Mouse (Mus musculus) midbrain, embryonic 14.5 days (tissue): ENCODE data around the gene Smurf1. TPM values are rescaled to one million over a fixed set of nuclear protein-coding genes. Genes with fewer than 3 reads are reported as not detected.

Experiments
- ATAC-seq: fragments of 200-750 bp; cut with Nextera tagmentation; 2 replicates; pipeline ENCODE4 v1.8.0; 2017; ENCODE audit warnings: moderate number of reproducible peaks, moderate library complexity; ENCODE audit not compliant: low FRiP score, low TSS enrichment
- DNase-seq: peaks from one replicate; pipeline ENCODE4 v3.0.0-alpha.2; 2015
- H3K27ac ChIP-seq: fragments of 300-500 bp; sonication (generic); replicated peaks from 2 replicates; pipeline ENCODE4 v1.5.1; 2014; ENCODE audit warnings: mild to moderate bottlenecking, low read depth, low read length, moderate library complexity
- H3K27me3 ChIP-seq: fragments of 300-500 bp; sonication (generic); 2 replicates; pipeline ENCODE4 v1.6.1; 2014; ENCODE audit warnings: low read length, control low read depth, mixed read lengths; ENCODE audit not compliant: control insufficient read depth, insufficient read depth
- H3K36me3 ChIP-seq: fragments of 300-500 bp; sonication (generic); 2 replicates; pipeline ENCODE4 v1.6.1; 2014; ENCODE audit warnings: low read length, control low read depth; ENCODE audit not compliant: control insufficient read depth, insufficient read depth
- H3K4me1 ChIP-seq: fragments of 300-500 bp; sonication (generic); 2 replicates; pipeline ENCODE4 v1.6.1; 2014; ENCODE audit warnings: mild to moderate bottlenecking, antibody characterized with exemption, low read length, control low read depth; ENCODE audit not compliant: control insufficient read depth, insufficient read depth
- H3K4me2 ChIP-seq: fragments of 300-500 bp; sonication (generic); 2 replicates; pipeline ENCODE4 v1.6.1; 2014; ENCODE audit warnings: mild to moderate bottlenecking, low read length, moderate library complexity
- H3K4me3 ChIP-seq: fragments of 300-500 bp; sonication (generic); replicated peaks from 2 replicates; pipeline ENCODE4 v1.5.1; 2014; ENCODE audit warnings: low read depth, low read length
- H3K9ac ChIP-seq: fragments of 300-500 bp; sonication (generic); replicated peaks from 2 replicates; pipeline ENCODE4 v1.6.1; 2014; ENCODE audit warnings: mild to moderate bottlenecking, low read length, moderate library complexity
- H3K9me3 ChIP-seq: fragments of 300-500 bp; sonication (generic); 2 replicates; pipeline ENCODE4 v1.6.1; 2016; ENCODE audit warnings: low read length, control low read depth, mixed read lengths; ENCODE audit not compliant: control insufficient read depth
- WGBS: fragments of 180-500 bp; shearing (Covaris S2); extraction: QIAGEN DNeasy Blood & Tissue Kit; methylation state at CpG from one replicate; pipeline ENCODE4 v1.1.7; 2014; 5-methylcytosine and 5-hydroxymethylcytosine counted together
- polyA plus RNA-seq: library from polyadenylated mRNA; unstranded; fragments of >200 nt; fragmentation: Nextera tagmentation; extraction: Ambion mirVana; gene quantifications from 2 replicates; pipeline ENCODE4 v1.2.1, GENCODE M21; 2014

The Smurf1 gene
- polyA plus RNA-seq, 1 experiment from 2014 or later = 44.9 TPM

- H3K4me2 ChIP-seq = no peak overlapping the region
- H3K9ac ChIP-seq = no peak overlapping the region
- H3K27me3 ChIP-seq = no peaks in the 10 kb centered on the region
- 94% methylated on average over 8 of the region's 8 CpGs for WGBS
- ATAC-seq (no peak), DNase-seq (no peak)
- no peaks in the 10 kb centered on the region for H3K9me3 ChIP-seq
- H3K4me1 ChIP-seq = no peaks in the 10 kb centered on the region
- H3K27ac ChIP-seq = no peak overlapping the region
- H3K36me3 ChIP-seq = peaks cover 52% of the 10 kb centered on the region
- H3K4me3 ChIP-seq = no peak overlapping the region
These were observed 104.7 kb downstream of the Smurf1 start for GRCm38 (mm10) chr5:144860913-144861312.

- peaks cover 63% of the 10 kb centered on the region for H3K36me3 ChIP-seq
- no peak overlapping the region for H3K27ac ChIP-seq
- DNase-seq (no peak), ATAC-seq (no peak)
- no peak overlapping the region for H3K4me3 ChIP-seq
- H3K4me2 ChIP-seq = no peak overlapping the region
- WGBS = 95% methylated on average over 9 of the region's 9 CpGs
- H3K27me3 ChIP-seq = no peaks in the 10 kb centered on the region
- no peak overlapping the region for H3K9ac ChIP-seq
- H3K4me1 ChIP-seq = no peaks in the 10 kb centered on the region
- no peaks in the 10 kb centered on the region for H3K9me3 ChIP-seq
These were observed 106.4 kb downstream of the Smurf1 start for GRCm38 (mm10) chr5:144859284-144859683.

GRCm38 (mm10) chr5:144858527-144858926 is 107.1 kb downstream of the Smurf1 start:
- DNase-seq (no peak), ATAC-seq (no peak)
- 95% methylated on average over 15 of the region's 15 CpGs for WGBS
- Histone ChIP-seq H3K4me1 (no peaks in the 10 kb centered on the region), H3K9ac (no peak overlapping the region), H3K4me2 (no peak overlapping the region), H3K27me3 (no peaks in the 10 kb centered on the region), H3K4me3 (no peak overlapping the region), H3K27ac (no peak overlapping the region), H3K9me3 (no peaks in the 10 kb centered on the region), H3K36me3 (peaks cover 70% of the 10 kb centered on the region)

- no peak overlapping the region for H3K4me3 ChIP-seq
- H3K9ac ChIP-seq = no peak overlapping the region
- H3K27ac ChIP-seq = no peak overlapping the region
- WGBS = 80% methylated on average over 6 of the region's 6 CpGs
- DNase-seq (no peak), ATAC-seq (no peak)
- H3K27me3 ChIP-seq = no peaks in the 10 kb centered on the region
- no peaks in the 10 kb centered on the region for H3K9me3 ChIP-seq
- no peak overlapping the region for H3K4me2 ChIP-seq
- H3K36me3 ChIP-seq = peaks cover 91% of the 10 kb centered on the region
- H3K4me1 ChIP-seq = no peaks in the 10 kb centered on the region
These were observed 109.7 kb downstream of the Smurf1 start for GRCm38 (mm10) chr5:144855936-144856335.

- Histone ChIP-seq H3K27me3 (no peaks in the 10 kb centered on the region), H3K4me3 (no peak overlapping the region), H3K27ac (no peak overlapping the region), H3K9ac (no peak overlapping the region), H3K4me1 (no peaks in the 10 kb centered on the region), H3K9me3 (no peaks in the 10 kb centered on the region), H3K4me2 (no peak overlapping the region), H3K36me3 (peaks cover 92% of the 10 kb centered on the region)
- WGBS = 90% methylated on average over 5 of the region's 5 CpGs
- ATAC-seq (no peak), DNase-seq (no peak)
These were observed 111.7 kb downstream of the Smurf1 start for GRCm38 (mm10) chr5:144853931-144854330.

GRCm38 (mm10) chr5:144851820-144852219 is 113.8 kb downstream of the Smurf1 start:
- no peaks in the 10 kb centered on the region for H3K9me3 ChIP-seq
- ATAC-seq = no peak

GRCm38 (mm10) chr5:144849932-144850331 is 115.7 kb downstream of the Smurf1 start:
- no peak overlapping the region for H3K27ac ChIP-seq
- ATAC-seq (no peak), DNase-seq (no peak)
- H3K9me3 ChIP-seq = no peaks in the 10 kb centered on the region
- H3K4me3 ChIP-seq = no peak overlapping the region
- H3K27me3 ChIP-seq = no peaks in the 10 kb centered on the region
- H3K4me1 ChIP-seq = no peaks in the 10 kb centered on the region
- H3K4me2 ChIP-seq = no peak overlapping the region
- peaks cover 99% of the 10 kb centered on the region for H3K36me3 ChIP-seq
- no peak overlapping the region for H3K9ac ChIP-seq
- 93% methylated on average over 10 of the region's 10 CpGs for WGBS

More at GRCm38 (mm10) chr5:144851820-144852219, 113.8 kb downstream of the Smurf1 start:
- 95% methylated on average over 3 of the region's 3 CpGs for WGBS
- no peaks in the 10 kb centered on the region for H3K27me3 ChIP-seq
- H3K9ac ChIP-seq = no peak overlapping the region
- H3K27ac ChIP-seq = no peak overlapping the region
- H3K4me3 ChIP-seq = no peak overlapping the region
- no peaks in the 10 kb centered on the region for H3K4me1 ChIP-seq
- H3K36me3 ChIP-seq = peaks cover 94% of the 10 kb centered on the region
- H3K4me2 ChIP-seq = no peak overlapping the region
- DNase-seq = no peak

GRCm38 (mm10) chr5:144848735-144849134 is 116.9 kb downstream of the Smurf1 start:
- Histone ChIP-seq H3K27me3 (no peaks in the 10 kb centered on the region), H3K27ac (no peak overlapping the region), H3K9ac (no peak overlapping the region), H3K36me3 (peaks cover 99% of the 10 kb centered on the region), H3K9me3 (no peaks in the 10 kb centered on the region), H3K4me1 (no peaks in the 10 kb centered on the region), H3K4me3 (no peak overlapping the region), H3K4me2 (no peak overlapping the region)
- DNase-seq = no peak
- 88% methylated on average over 5 of the region's 5 CpGs for WGBS
- no peak for ATAC-seq

GRCm38 (mm10) chr5:144845352-144845751 is 120.3 kb downstream of the Smurf1 start:
- no peak for ATAC-seq
- H3K4me2 ChIP-seq = no peak overlapping the region
- H3K27me3 ChIP-seq = no peaks in the 10 kb centered on the region
- H3K27ac ChIP-seq = no peak overlapping the region
- no peak overlapping the region for H3K4me3 ChIP-seq
- H3K9ac ChIP-seq = no peak overlapping the region
- 96% methylated on average over 20 of the region's 20 CpGs for WGBS
- DNase-seq = no peak
- H3K9me3 ChIP-seq = no peaks in the 10 kb centered on the region
- no peaks in the 10 kb centered on the region for H3K4me1 ChIP-seq
- peaks cover 100% of the 10 kb centered on the region for H3K36me3 ChIP-seq
